Mouse (Mus musculus) E14TG2a.4 (cell line): ENCODE measurements around the gene Gstp1.

ENCODE experiments used
- CTCF ChIP-seq: conservative IDR thresholded peaks from 2 replicates; pipeline ENCODE4 v1.5.1; 2014; ENCODE audit warnings: low read length
- NANOG ChIP-seq: IDR thresholded peaks from 2 replicates; pipeline ENCODE4 v1.6.1; 2014; ENCODE audit warnings: borderline replicate concordance, low read length, mixed read lengths

DNA sequence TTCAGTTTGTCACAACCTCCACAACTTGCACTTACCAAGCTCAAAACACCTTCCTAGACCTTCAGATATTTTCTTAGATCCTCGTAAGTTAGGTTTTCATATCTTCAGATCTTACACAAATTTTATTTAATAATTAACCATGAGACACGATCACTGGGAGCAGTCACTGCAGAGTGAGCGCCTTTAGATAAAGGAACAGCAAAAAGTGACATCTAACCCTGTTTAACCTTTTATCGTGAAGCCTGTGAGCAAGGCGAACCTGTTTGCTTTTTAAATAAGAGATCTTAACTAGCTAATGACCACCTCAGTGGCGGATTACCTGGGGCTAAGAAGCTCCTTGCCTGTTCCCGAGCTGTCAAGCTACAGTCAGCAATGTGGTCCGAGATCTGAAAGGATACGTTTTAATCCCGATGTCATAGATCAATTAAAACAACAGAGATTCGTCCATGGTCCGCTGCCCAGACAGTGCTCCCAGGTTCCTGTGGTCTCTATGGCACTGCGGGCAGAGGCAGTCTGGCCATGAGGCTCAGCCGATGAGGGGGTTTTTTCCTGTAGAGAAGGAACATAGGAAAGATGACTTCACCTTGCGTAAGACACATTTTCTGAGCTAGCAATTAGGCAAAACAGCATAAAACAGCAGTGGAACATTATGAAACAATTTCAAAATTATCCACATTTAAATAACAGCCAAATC, 31.1 kb upstream of the Gstp1 start:
- no peak for TF ChIP-seq CTCF
- TF ChIP-seq NANOG = no peak
